Mouse (Mus musculus): ENCODE measurements at regions not wholly inside any gene's neighbourhood (a gene's known extent, or its start where the extent isn't known, plus 50 kb on each side); places are given as distances from the start of the nearest gene placed in this dataset.

- no peak overlapping the region for H3K27ac ChIP-seq (replicated peaks)
- no peak for ATAC-seq (ENCODE audit: low read depth)
- 72% methylated on average over 4 of the region's 4 CpGs for WGBS
Observed at GRCm38 (mm10) chr8:128043392-128043791, 315.0 kb upstream of the Nrp1 start.

DNA sequence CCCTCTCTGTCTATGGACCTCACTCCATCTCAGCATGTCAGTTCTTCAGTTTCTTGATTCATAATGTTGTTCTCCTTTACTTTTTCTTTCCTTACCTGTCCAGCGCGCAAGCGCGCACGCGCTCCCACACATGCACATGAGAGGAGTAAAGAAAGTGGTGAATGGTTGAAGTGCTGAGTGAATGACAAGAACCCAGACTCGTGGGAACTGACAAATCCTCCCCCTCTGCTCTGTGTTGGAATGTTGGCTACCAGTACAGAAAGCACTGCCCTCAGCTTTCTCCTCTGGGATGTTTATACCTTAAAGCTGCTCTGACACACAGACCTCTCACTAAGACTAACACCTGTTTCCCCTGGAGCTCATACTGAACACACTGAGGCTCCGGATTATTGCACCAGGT, 302.2 kb upstream of the Nrp1 start:
- no peaks in the 10 kb centered on the region for H3K9me3 ChIP-seq
- no peaks in the 10 kb centered on the region for H3K36me3 ChIP-seq
- H3K4me1 ChIP-seq (replicated peaks), result 0 out of 2 replicates have a peak, but pooled peaks cover 7% of the 10 kb centered on the region
- WGBS, result 93% methylated on average over 8 of the region's 8 CpGs
- H3K9ac ChIP-seq, result no peak overlapping the region
- no peak overlapping the region for H3K4me3 ChIP-seq
- H3K4me2 ChIP-seq, result no peak overlapping the region
- H3K27me3 ChIP-seq, result no peaks in the 10 kb centered on the region
- no peak for ATAC-seq (ENCODE audit: low read depth)
- no peak overlapping the region for H3K27ac ChIP-seq (replicated peaks)

More at GRCm38 (mm10) chr8:128043392-128043791, 315.0 kb upstream of the Nrp1 start:
- peaks cover 5% of the 10 kb centered on the region; the same call in 1 of the 2 replicates for H3K4me1 ChIP-seq (replicated peaks)
- no peak overlapping the region for H3K9ac ChIP-seq
- no peaks in the 10 kb centered on the region for H3K27me3 ChIP-seq
- H3K36me3 ChIP-seq, result no peaks in the 10 kb centered on the region
- H3K4me2 ChIP-seq, result no peak overlapping the region
- H3K9me3 ChIP-seq, result no peaks in the 10 kb centered on the region
- no peak overlapping the region for H3K4me3 ChIP-seq

- H3K9me3 ChIP-seq, result no peaks in the 10 kb centered on the region
- H3K36me3 ChIP-seq, result no peaks in the 10 kb centered on the region
- no peaks in the 10 kb centered on the region for H3K27me3 ChIP-seq
- no peak overlapping the region for H3K4me3 ChIP-seq
- 69% methylated on average over 6 of the region's 6 CpGs for WGBS
- peak overlapping the region; percentile 10 for H3K27ac ChIP-seq (replicated peaks)
- H3K4me2 ChIP-seq, result no peak overlapping the region
- H3K4me1 ChIP-seq (replicated peaks), result 0 out of 2 replicates have a peak, but pooled peaks cover 7% of the 10 kb centered on the region
- ATAC-seq (ENCODE audit: low read depth), result no peak
- H3K9ac ChIP-seq, result no peak overlapping the region
Observed at GRCm38 (mm10) chr8:128057845-128058244, 300.6 kb upstream of the Nrp1 start.

DNA sequence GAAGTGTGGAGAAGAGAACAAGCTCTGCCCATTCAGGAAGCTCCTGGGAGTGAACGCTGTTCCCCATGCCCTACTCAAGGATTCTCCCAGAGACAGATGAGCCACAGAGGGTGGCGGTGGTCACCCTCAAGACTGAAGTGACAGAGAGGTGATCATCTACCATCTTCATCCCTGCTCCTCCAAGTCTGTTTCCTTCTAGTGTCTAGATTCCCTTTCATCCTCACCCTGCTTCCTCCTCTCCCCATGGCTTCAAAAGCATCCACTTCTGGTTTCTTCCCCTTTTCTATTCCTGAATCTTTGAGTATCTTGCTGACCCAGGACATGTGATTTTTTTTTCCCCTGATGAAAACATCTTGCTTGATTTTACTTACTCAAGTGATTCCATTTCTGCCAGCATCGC, 298.6 kb upstream of the Nrp1 start:
- WGBS, result 91% methylated on average over 3 of the region's 3 CpGs
- Histone ChIP-seq H3K27me3 (no peaks in the 10 kb centered on the region), H3K9me3 (no peaks in the 10 kb centered on the region), H3K4me1 (replicated peaks) (0 out of 2 replicates have a peak, but pooled peaks cover 7% of the 10 kb centered on the region), H3K9ac (no peak overlapping the region), H3K36me3 (no peaks in the 10 kb centered on the region), H3K27ac (replicated peaks) (no peak overlapping the region), H3K4me3 (no peak overlapping the region), H3K4me2 (no peak overlapping the region)
- no peak for ATAC-seq (ENCODE audit: low read depth)

GRCm38 (mm10) chr8:128064211-128064610, 294.2 kb upstream of the Nrp1 start:
- WGBS, result 89% methylated on average over 1 of the region's 1 CpGs
- Histone ChIP-seq H3K4me2 (no peak overlapping the region), H3K4me3 (no peak overlapping the region), H3K4me1 (replicated peaks) (no peaks in the 10 kb centered on the region; the same call in 1 of the 2 replicates), H3K9ac (no peak overlapping the region), H3K27ac (replicated peaks) (no peak overlapping the region), H3K9me3 (no peaks in the 10 kb centered on the region), H3K27me3 (no peaks in the 10 kb centered on the region), H3K36me3 (no peaks in the 10 kb centered on the region)
- no peak for ATAC-seq (ENCODE audit: low read depth)

DNA sequence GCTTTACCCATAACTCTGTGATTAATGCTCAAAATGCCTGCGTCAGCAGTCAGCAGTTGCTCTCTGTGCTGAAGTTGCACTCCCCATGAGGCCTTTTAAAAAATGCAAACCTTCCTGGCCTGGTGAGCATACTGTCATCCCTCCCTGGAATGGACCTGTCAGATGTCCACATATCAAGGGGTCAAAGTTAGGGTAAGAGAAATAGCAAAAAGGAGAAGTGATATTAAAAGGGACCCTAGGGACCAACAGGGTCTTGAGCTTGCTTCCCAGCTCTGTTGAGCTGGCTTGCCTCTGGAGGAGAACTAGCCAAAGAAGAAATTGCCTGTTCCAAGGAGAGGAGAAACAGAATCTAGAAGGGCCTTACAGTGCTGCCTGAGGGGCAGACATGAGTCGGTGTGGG, 293.3 kb upstream of the Nrp1 start:
- H3K27me3 ChIP-seq, result no peaks in the 10 kb centered on the region
- 64% methylated on average over 2 of the region's 2 CpGs for WGBS
- H3K9ac ChIP-seq, result no peak overlapping the region
- H3K4me3 ChIP-seq, result no peak overlapping the region
- H3K36me3 ChIP-seq, result no peaks in the 10 kb centered on the region
- ATAC-seq (ENCODE audit: low read depth), result no peak
- H3K9me3 ChIP-seq, result no peaks in the 10 kb centered on the region
- H3K4me1 ChIP-seq (replicated peaks), result no peaks in the 10 kb centered on the region; the same call in 1 of the 2 replicates
- H3K4me2 ChIP-seq, result no peak overlapping the region
- no peak overlapping the region for H3K27ac ChIP-seq (replicated peaks)

DNA sequence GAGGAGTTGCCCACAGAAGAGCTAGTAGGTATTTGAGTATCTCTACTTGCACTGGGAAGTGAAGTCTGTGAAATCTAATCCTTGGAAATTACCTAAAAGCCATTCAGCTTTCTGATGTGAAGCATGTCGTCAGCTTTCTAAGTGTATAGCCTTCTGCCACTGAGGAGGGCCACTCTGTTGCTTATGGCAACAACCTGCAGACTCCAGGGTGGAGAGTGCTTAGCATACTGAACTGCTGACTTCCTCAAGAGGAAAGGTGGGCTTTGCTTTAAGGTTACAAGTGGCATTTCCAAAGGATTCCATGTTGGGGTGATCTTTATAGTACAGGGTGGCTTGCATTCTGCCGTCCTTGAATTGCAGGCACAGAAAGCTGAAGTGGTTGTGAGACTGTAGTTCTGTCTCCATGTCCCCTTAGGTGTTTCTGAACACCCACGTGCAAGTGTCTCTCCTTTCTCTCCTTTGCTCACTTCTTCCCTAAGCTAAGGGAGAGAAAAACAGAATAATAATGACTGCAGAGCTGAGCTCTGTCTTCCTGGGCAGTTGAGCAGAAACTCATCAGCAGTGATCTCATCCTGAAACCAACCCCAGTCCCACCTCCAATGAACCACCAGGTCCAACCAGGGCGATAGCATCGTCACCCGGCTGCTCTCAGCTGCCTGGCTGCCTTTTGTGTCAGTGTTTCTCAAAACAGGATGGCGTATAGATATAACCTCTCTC, 292.3 kb upstream of the Nrp1 start:
- no peak overlapping the region for H3K27ac ChIP-seq (replicated peaks)
- 76% methylated on average over 7 of the region's 7 CpGs for WGBS
- H3K9me3 ChIP-seq, result no peaks in the 10 kb centered on the region
- ATAC-seq (ENCODE audit: low read depth), result no peak
- H3K4me3 ChIP-seq, result no peak overlapping the region
- no peak overlapping the region for H3K9ac ChIP-seq
- H3K27me3 ChIP-seq, result no peaks in the 10 kb centered on the region
- no peak overlapping the region for H3K4me2 ChIP-seq
- H3K36me3 ChIP-seq, result no peaks in the 10 kb centered on the region
- no peaks in the 10 kb centered on the region; the same call in 1 of the 2 replicates for H3K4me1 ChIP-seq (replicated peaks)

DNA sequence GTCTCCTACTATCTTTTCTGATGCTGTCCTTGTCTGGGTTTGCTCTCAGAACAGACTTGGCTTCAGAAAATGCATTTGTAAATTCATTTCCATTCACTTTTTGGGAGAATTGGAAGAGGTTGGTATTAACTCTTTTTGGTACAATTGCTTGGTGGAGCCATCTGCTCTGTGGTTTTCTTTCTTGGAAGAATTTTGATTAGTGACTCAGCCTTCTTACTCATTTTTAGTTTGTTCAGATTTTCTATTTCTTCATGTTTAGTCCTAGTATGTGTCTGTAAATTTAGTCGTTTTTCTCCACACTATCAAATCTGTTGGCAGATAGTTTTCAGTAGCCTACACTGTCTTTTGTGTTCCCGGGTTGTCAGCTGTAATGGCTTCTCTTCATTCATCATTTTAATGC, 288.7 kb upstream of the Nrp1 start:
- 84% methylated on average over 2 of the region's 2 CpGs for WGBS
- no peaks in the 10 kb centered on the region; the same call in 1 of the 2 replicates for H3K4me1 ChIP-seq (replicated peaks)
- ATAC-seq (ENCODE audit: low read depth), result no peak
- H3K9me3 ChIP-seq, result no peaks in the 10 kb centered on the region
- no peaks in the 10 kb centered on the region for H3K27me3 ChIP-seq
- no peak overlapping the region for H3K4me3 ChIP-seq
- H3K36me3 ChIP-seq, result no peaks in the 10 kb centered on the region
- H3K27ac ChIP-seq (replicated peaks), result no peak overlapping the region
- no peak overlapping the region for H3K9ac ChIP-seq
- H3K4me2 ChIP-seq, result no peak overlapping the region

GRCm38 (mm10) chr8:128075566-128075965, 282.8 kb upstream of the Nrp1 start:
- no peaks in the 10 kb centered on the region for H3K9me3 ChIP-seq
- no peaks in the 10 kb centered on the region for H3K4me1 ChIP-seq (replicated peaks)
- WGBS, result 93% methylated on average over 1 of the region's 1 CpGs
- H3K27ac ChIP-seq (replicated peaks), result no peak overlapping the region
- H3K4me2 ChIP-seq, result no peak overlapping the region
- H3K36me3 ChIP-seq, result no peaks in the 10 kb centered on the region
- ATAC-seq (ENCODE audit: low read depth), result no peak
- H3K27me3 ChIP-seq, result no peaks in the 10 kb centered on the region
- no peak overlapping the region for H3K4me3 ChIP-seq
- no peak overlapping the region for H3K9ac ChIP-seq

GRCm38 (mm10) chr8:128076226-128076625, 282.2 kb upstream of the Nrp1 start:
- Histone ChIP-seq H3K27ac (replicated peaks) (no peak overlapping the region), H3K27me3 (no peaks in the 10 kb centered on the region), H3K9me3 (no peaks in the 10 kb centered on the region), H3K36me3 (no peaks in the 10 kb centered on the region), H3K4me2 (no peak overlapping the region), H3K9ac (no peak overlapping the region), H3K4me3 (no peak overlapping the region), H3K4me1 (replicated peaks) (no peaks in the 10 kb centered on the region)
- 93% methylated on average over 4 of the region's 4 CpGs for WGBS
- ATAC-seq (ENCODE audit: low read depth), result no peak

- no peak overlapping the region for H3K9ac ChIP-seq
- no peak for ATAC-seq (ENCODE audit: low read depth)
- no peaks in the 10 kb centered on the region for H3K27me3 ChIP-seq
- H3K9me3 ChIP-seq, result no peaks in the 10 kb centered on the region
- no peak overlapping the region for H3K4me3 ChIP-seq
- WGBS, result 95% methylated on average over 1 of the region's 1 CpGs
- H3K4me1 ChIP-seq (replicated peaks), result no peaks in the 10 kb centered on the region
- no peak overlapping the region for H3K27ac ChIP-seq (replicated peaks)
- no peaks in the 10 kb centered on the region for H3K36me3 ChIP-seq
- H3K4me2 ChIP-seq, result no peak overlapping the region
Observed at GRCm38 (mm10) chr8:128078740-128079139, 279.7 kb upstream of the Nrp1 start.

- H3K4me3 ChIP-seq, result no peak overlapping the region
Observed at GRCm38 (mm10) chr8:128085800-128086199, 272.6 kb upstream of the Nrp1 start.

DNA sequence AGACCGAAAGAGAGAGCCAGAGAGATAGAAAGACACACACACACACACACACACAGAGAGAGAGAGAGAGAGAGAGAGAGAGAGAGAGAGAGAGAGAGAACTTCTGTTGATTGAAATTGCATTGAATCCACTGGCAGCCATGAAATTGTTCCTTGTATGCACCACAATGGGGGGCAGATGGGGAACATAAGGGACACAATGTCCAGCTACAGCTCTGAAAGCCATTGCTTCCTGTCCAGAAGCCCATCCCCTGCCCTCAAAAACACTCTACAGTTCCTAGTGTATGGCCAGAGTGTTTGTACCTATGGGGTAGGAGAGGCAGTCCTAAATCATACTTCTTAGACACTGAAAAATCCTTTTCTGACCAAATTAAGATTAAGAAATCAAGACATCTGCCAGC, 270.9 kb upstream of the Nrp1 start:
- no peak overlapping the region for H3K4me3 ChIP-seq
- no peak overlapping the region for H3K27ac ChIP-seq (replicated peaks)
- no peak overlapping the region for H3K4me2 ChIP-seq
- WGBS, result 56% methylated on average over 1 of the region's 1 CpGs
- no peaks in the 10 kb centered on the region for H3K4me1 ChIP-seq (replicated peaks)
- no peak for ATAC-seq (ENCODE audit: low read depth)
- no peaks in the 10 kb centered on the region; the same call in 1 of the 2 replicates for H3K27me3 ChIP-seq
- H3K36me3 ChIP-seq, result no peaks in the 10 kb centered on the region
- H3K9ac ChIP-seq, result no peak overlapping the region
- no peaks in the 10 kb centered on the region for H3K9me3 ChIP-seq

More at GRCm38 (mm10) chr8:128085800-128086199, 272.6 kb upstream of the Nrp1 start:
- WGBS, result 83% methylated on average over 1 of the region's 1 CpGs
- no peak overlapping the region for H3K4me2 ChIP-seq
- no peaks in the 10 kb centered on the region; the same call in 1 of the 2 replicates for H3K27me3 ChIP-seq
- no peaks in the 10 kb centered on the region for H3K36me3 ChIP-seq
- no peak overlapping the region for H3K27ac ChIP-seq (replicated peaks)
- H3K4me1 ChIP-seq (replicated peaks), result no peaks in the 10 kb centered on the region
- ATAC-seq (ENCODE audit: low read depth), result no peak
- H3K9ac ChIP-seq, result no peak overlapping the region
- no peaks in the 10 kb centered on the region for H3K9me3 ChIP-seq

All from neural tube, embryonic 13.5 days (tissue).